Mouse (Mus musculus) c-Kit-positive CD71-positive TER-119-positive erythroid progenitor cells, embryonic 14.5 days (primary cell): ENCODE results near the gene Ppm1f.
A peak's percentile ranks its signal among the peaks of the same experiment; 100 is the strongest.
"Not testable (repeated sequence)": the region's sequence is repeated elsewhere in the genome, so short reads cannot be mapped to it uniquely, and the experiment has no call there.

Experiments used
- DNase-seq: peaks from one replicate; pipeline ENCODE4 v3.0.0-alpha.2; 2013; ENCODE audit warnings: low spot score

The Ppm1f gene

GRCm38 (mm10) chr16:16896382-16897055 lies at the start of gene Ppm1f:
Ppm1f (plus strand) TSS chr16:16896469.
- DNase-seq, result peak; percentile 92

DNA sequence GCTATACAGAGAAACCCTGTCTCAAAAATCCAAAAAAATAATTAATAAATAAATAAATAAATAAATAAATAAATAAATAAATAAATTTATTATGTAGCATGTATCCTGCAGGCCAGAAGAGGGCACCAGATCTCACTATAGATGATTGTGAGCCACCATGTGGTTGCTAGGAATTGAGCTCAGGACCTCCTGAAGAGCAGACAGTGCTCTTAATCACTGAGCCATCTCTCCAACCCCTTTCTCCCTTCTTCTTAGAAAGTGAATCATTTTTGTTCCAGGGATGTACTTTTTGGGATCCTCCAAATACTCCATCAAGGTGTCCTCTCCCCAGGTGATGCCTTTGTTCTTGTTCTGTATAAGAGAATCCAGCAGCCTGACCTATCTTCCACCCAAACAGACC lies 47.1 kb upstream of the Ppm1f start:
- no peak for DNase-seq

DNA sequence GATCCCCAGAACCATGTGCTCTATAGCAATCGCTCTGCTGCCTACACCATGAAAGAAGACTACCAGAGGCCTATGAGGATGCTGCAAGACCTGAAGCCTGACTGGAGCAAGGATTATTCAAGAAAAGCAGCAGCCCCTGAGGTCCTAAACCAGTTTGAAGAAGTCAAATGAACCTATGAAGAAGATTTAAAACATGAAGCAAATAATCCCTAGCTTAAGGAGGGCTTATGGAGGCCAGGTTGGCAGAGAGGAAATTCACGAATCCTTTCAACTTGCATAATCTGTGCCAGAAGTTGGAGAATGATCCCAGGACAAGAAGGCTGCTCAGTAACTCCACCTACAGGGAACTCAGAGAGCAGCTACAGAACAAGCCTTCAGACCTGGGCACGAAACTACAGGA lies 43.9 kb upstream of the Ppm1f start:
- no peak for DNase-seq

DNA sequence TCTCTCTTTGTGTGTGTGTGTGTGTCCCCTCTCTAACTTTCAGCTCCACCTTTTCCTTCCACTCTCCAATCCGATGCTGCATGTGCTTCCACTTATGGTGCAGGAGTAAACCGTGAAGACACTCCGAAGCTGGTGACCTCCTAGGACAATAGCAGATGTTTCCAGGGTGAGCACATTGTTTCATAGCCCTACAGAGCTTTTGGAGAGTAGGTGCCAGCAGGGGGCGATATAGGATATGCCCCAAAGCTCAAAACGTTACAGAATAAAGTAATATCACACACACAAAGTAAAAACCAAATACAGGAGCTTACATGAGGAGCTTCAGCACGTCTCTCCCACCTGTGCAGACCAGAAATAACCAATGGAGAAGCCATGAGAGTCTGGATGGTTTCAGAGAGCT lies 41.4 kb upstream of the Ppm1f start:
- peak; percentile 38 for DNase-seq

DNA sequence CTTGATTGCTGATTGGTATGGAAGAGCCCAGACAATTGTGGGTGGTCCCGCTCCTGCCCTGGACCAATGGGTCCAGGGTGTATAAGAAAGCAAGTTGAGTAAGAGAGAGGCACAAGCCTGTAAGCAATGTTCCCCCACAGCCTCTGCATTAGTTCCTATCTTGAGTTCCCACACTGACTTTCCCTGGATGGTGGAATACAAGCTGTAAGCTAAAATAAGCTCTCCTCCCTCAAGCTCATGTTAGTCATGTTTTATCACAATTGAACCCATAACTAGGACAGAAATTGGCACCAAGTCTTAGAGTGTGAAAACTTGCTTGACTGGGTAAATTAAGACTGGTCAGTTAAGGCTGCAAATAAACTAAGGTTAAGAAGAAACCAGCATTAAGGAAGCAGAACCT lies 40.7 kb upstream of the Ppm1f start:
- DNase-seq, result no peak

DNA sequence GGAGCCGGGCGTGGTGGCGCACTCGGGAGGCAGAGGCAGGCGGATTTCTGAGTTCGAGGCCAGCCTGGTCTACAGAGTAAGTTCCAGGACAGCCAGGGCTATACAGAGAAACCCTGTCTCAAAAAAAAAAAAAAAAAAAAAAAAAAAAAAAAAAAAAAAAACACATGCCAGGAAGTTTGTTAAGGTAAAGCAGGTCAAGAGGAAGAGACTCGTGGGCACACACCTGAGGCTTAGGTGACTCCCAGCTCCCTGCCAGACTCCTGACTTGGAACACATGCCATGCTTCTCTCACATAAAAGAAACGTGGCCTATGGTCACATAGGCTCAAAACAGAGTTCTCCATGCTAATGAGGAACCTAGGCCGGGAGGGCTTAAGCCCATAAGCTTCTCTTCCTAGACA lies 40.2 kb upstream of the Ppm1f start:
- DNase-seq, result not testable (repeated sequence)

GRCm38 (mm10) chr16:16856731-16857476 lies 39.4 kb upstream of the Ppm1f start:
- no peak for DNase-seq

- DNase-seq, result no peak
Measured at GRCm38 (mm10) chr16:16862288-16862687, 34.0 kb upstream of the Ppm1f start.

GRCm38 (mm10) chr16:16863978-16864377 lies 32.3 kb upstream of the Ppm1f start, which contains the start of gene Igll1:
Igll1 (minus strand) TSS chr16:16863985.
- no peak for DNase-seq

- DNase-seq, result no peak
Measured at GRCm38 (mm10) chr16:16865217-16865616, 31.1 kb upstream of the Ppm1f start.

DNA sequence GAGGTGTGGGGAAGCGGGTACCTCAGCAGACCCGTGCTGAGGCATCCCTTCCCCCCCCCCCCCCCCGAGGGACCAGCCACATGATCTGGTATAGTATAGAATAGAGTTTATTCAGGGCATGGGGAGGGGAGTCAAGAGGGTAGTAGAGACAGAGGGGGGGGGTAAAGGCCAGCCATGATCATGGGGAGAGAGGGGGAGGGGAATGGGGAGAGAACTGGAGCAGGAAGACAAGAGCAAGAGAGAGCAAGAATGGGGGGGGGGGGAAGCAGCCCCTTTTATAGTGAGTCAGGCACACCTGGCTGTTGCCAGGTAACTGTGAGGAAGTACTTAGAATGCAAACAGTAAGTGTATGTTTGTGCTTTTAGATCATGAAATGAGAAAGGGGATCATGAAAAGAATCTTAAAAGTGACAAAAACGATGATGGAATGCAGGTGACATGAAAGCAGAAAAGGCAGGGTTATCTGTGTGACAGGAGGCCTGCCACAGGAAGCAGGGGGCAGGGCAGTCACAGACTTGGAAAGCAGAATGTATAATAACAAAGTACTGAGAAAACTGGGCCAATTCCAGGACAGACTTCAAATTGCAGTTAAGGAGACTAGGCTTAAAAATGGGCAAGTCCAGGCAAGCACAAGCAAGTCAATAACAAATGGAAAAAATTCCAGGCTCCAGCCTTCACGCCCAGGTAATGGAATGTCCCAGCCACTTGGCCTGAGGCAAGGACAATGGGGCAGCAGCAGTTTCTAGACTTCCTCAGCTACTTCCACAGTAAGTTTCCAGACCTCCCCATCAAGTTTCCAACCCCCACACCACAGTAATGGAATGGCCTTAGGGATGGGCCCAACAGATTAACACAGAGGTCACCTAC lies 30.3 kb upstream of the Ppm1f start:
- DNase-seq, result no peak

- DNase-seq, result no peak
Measured at GRCm38 (mm10) chr16:16870241-16870616, 26.0 kb upstream of the Ppm1f start.

GRCm38 (mm10) chr16:16870617-16871331 lies 25.5 kb upstream of the Ppm1f start, which contains the start of the genes Top3b and Vpreb1:
Top3b (plus strand) TSS chr16:16870736.
Vpreb1 (minus strand) TSS chr16:16870843.
- peak; percentile 86 for DNase-seq

- no peak for DNase-seq
Measured at GRCm38 (mm10) chr16:16879025-16879424, 17.2 kb upstream of the Ppm1f start.

- no peak for DNase-seq
Measured at GRCm38 (mm10) chr16:16888341-16888740, 7.9 kb upstream of the Ppm1f start.

DNA sequence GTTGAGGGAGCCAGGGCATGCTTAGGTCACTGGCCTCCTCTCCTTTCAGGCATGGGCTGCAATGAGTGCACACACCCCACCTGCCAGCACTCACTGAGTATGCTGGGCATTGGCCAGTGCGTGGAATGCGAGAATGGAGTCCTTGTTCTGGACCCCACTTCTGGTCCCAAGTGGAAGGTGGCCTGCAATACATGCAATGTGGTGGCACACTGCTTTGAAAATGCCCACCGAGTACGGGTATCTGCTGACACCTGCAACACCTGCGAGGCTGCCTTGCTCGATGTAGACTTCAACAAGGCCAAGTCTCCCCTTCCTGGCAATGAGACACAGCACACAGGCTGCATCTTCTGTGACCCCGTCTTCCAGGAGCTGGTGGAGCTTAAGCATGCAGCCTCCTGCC lies 3.9 kb upstream of the Ppm1f start:
- DNase-seq, result no peak

GRCm38 (mm10) chr16:16896015-16896381 lies 271 bp upstream of the Ppm1f start:
- DNase-seq, result no peak

- DNase-seq, result peak; percentile 9
Measured at GRCm38 (mm10) chr16:16897056-16897584, 851 bp downstream of the Ppm1f start.

GRCm38 (mm10) chr16:16902329-16902728 lies 6.1 kb downstream of the Ppm1f start:
- no peak for DNase-seq

DNA sequence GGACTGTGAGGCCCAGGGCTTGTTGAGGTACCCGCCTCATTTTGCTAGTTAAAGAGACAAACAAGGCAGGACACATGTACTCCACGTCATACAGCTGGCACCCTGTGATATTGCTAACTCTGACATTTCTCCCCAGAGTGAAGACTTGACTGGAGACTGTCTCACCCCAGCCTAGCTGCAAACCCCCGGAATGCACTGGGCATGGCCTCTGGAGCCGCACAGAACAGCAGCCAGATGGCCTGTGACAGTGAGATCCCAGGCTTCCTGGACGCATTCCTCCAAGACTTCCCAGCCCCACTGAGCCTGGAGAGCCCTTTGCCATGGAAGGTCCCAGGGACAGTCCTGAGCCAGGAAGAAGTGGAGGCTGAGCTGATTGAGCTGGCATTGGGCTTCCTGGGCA lies 6.9 kb downstream of the Ppm1f start:
- DNase-seq, result no peak

DNA sequence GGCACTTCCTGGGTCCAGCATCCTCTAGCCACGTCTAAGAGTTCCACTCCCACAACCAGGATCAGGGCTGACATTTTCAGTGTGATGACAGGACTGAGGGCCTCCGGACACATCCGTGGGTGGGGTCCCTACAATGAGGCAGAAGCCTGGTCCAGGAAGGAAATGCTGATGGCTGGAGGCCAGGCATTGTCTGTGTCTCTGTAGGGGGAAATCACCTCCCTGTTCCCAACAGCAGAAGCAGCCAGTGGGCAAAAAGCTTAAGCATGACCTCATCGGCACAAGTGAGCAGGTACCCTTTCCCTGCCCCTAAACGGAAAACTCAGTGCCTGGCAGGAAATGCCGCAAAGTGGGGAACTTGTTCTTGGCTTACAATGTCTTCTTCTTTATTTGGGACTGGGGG lies 11.5 kb downstream of the Ppm1f start:
- no peak for DNase-seq
